Mouse (Mus musculus) kidney, adult 2 months (tissue): ENCODE measurements around the gene Tk1.

Experiments used
- CTCF ChIP-seq: fragments of 200-500 bp; conservative IDR thresholded peaks from 2 replicates; pipeline ENCODE4 v1.5.1; 2011; ENCODE audit warnings: low read depth, mild to moderate bottlenecking, control low read depth, low read length, moderate library complexity, mixed read lengths; ENCODE audit not compliant: insufficient read depth, insufficient read length
- POLR2A ChIP-seq: fragments of 200-500 bp; IDR thresholded peaks from one replicate; pipeline ENCODE4 v1.6.1; 2011; ENCODE audit warnings: low read depth, low read length, control low read depth

- no peak for TF ChIP-seq POLR2A
- no peak for TF ChIP-seq CTCF
Observed at GRCm38 (mm10) chr11:117823411-117823810, 2.5 kb downstream of the Tk1 start.
